In the genomic region with DNA sequence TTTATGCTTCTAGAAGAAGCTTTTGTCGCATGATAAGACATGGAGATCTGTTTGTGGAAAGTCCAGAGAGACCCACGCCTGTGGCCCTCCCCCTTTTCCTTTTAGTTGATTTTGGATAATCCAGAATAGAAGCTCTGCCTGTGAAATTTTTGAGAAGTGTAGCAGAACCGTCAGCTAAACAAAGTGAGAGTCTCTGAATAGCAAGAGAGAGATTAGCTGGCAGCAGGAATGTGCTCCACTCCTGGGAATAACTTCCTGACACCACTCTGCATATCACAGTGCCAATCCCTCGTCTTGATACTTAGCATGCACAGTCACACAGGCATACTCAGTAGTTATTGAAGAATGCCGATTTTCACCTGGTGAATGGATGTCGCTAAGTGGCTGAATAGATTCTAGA, we compare ENCODE assay signal across 9 mouse cellular contexts.
DNase-seq lines count a peak whose midpoint lies in the region; ATAC-seq and TF ChIP-seq lines count a peak whose summit lies in the region.
"Had no signal": no experiment of that assay in that cellular context is flagged by ENCODE, and none has a peak within 500 bp of the region (broad histone marks: within the 10 kb centered on the region; RNA-seq: fewer than 3 reads in every experiment).

No protein-coding gene starts in this region.

- no peak for TF ChIP-seq CTCF in lung, postnatal 0 days (IDR thresholded peaks at IDR 0.05)

- WGBS in lung, postnatal 0 days: 23% methylated on average over 6 of the region's 6 CpGs

- DNase-seq in frontal cortex, adult 2 months (ENCODE audit: extremely low spot score in 1 of 2, low spot score in 1 of 2): no peak
- peak; percentile 12 to 22 for DNase-seq in lung, adult 18-20 months
- no peak for DNase-seq in lung, postnatal 4 days
- DNase-seq in lung, postnatal 0 days (ENCODE audit: low spot score): peak; percentile 52
- DNase-seq in testis, postnatal 10 days (ENCODE audit: low spot score): no peak
- DNase-seq in spleen, postnatal 10 days (ENCODE audit: low spot score in 2 of 2): no peak
- no peak for DNase-seq in ovary, postnatal 36 days (ENCODE audit: low spot score)
- DNase-seq: kidney, adult 8-10 months had no signal

- no peaks in the 10 kb centered on the region for H3K9me3 ChIP-seq in lung, postnatal 0 days (ENCODE audit: low read length)

- no peaks in the 10 kb centered on the region for H3K36me3 ChIP-seq in lung, postnatal 0 days (ENCODE audit: insufficient read depth, low read length)

- H3K4me1 ChIP-seq in lung, postnatal 0 days (ENCODE audit: insufficient read depth, low read depth, low read length): peaks cover 15% of the 10 kb centered on the region

- peak overlapping the region; percentile 34 for H3K4me2 ChIP-seq in lung, postnatal 0 days (replicated peaks; ENCODE audit: low read depth, low read length)

- no peaks in the 10 kb centered on the region for H3K27me3 ChIP-seq in lung, postnatal 0 days (replicated peaks; ENCODE audit: insufficient read depth, low read length)

- ATAC-seq in frontal cortex, adult (ENCODE audit: low TSS enrichment): peak; percentile 85
- ATAC-seq in lung, postnatal 0 days: peak; percentile 69

- peak overlapping the region; percentile 38; the same call in 1 of the 2 replicates for H3K27ac ChIP-seq in lung, postnatal 0 days (ENCODE audit: low read length)

- no peak for TF ChIP-seq EP300 in lung, postnatal 0 days (IDR thresholded peaks at IDR 0.05)

- H3K4me3 ChIP-seq in lung, postnatal 0 days (ENCODE audit: low read depth, low read length): no peak overlapping the region

- H3K9ac ChIP-seq in lung, postnatal 0 days (replicated peaks; ENCODE audit: low read depth): no peak overlapping the region

Comparison
In these comparisons a context has a peak if more than half of its experiments do, and no peak if none do; other contexts are left out.
1. DNase-seq: peak in lung, adult 18-20 months (2 of 2) and lung, postnatal 0 days (single experiment); none in frontal cortex, adult 2 months (0 of 2), lung, postnatal 4 days (0 of 2), testis, postnatal 10 days (single experiment), spleen, postnatal 10 days (0 of 2) and ovary, postnatal 36 days (single experiment).